Mouse (Mus musculus) layer of hippocampus, adult 2 months (tissue): Measurements from ENCODE around the gene Elk3. TPM values are rescaled to one million over a fixed set of nuclear protein-coding genes. Genes with fewer than 3 reads are reported as not detected.

ENCODE experiments used
- DNase-seq, 2 experiments: peaks; one replicate each; pipeline ENCODE4 v3.0.0; 2022; ENCODE audit warnings: low spot score in 2 of 2
- H3K27ac ChIP-seq: fragments of 200-600 bp; 2 replicates; pipeline ENCODE4 v1.8.1; 2022
- H3K4me3 ChIP-seq: fragments of 200-600 bp; 2 replicates; pipeline ENCODE4 v1.8.1; 2022; ENCODE audit warnings: mild to moderate bottlenecking
- CTCF ChIP-seq: fragments of 200-600 bp; conservative IDR thresholded peaks from 2 replicates; pipeline ENCODE4 v1.8.1; 2022; ENCODE audit warnings: antibody characterized with exemption, mild to moderate bottlenecking, moderate library complexity
- total RNA-seq, 2 experiments: library from RNA; stranded (reverse); gene quantifications; 2 replicates each; pipeline ENCODE4 v1.2.3; 2021

Gene Elk3
- total RNA-seq, 2 experiments from 2014 or later: 8.9 to 9.7 TPM

DNA sequence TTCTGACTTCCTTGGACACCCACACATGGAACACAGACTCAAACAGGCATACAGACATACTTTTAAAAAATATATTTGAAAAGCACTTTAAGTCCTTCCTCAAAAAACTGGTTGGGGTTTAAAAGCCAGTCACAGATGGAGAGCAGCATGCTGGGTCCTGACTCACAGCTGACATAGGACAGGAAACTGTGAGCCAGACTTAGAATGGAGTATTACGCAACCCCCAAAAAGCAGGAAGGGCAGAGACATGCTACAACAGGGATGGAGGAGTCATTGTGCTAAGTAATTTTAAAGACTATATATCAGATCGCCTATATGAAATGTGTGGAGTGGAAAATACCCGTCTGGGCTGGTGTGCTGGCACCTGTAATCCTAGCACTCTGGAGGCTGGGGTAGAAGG lies 42.6 kb downstream of the Elk3 start:
- no peak for DNase-seq
- Histone ChIP-seq H3K27ac (no peak overlapping the region), H3K4me3 (no peak overlapping the region)
- TF ChIP-seq CTCF: no peak

DNA sequence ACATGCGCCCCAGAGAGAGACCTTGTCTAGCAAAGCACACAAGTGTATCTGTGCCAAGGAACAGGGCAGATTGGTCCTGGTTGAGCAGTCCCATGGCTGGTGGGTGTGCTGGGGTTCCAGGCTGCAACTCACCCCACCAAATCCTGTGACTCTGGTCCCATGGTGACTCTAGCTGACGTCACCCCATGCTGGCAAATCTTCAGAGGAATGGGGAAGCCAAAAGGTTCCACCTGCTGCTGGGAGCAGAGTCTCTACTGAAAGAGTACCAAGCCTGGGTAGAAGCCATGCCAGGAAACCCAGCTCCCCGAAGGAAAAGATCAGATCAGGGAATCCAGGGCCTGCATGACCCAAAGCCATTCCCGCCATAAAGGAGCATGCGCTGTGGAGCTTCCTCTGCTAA lies 43.4 kb downstream of the Elk3 start:
- no peak overlapping the region for H3K4me3 ChIP-seq
- no peak for DNase-seq
- peak overlapping the region; percentile 7; the same call in 1 of the 2 replicates for H3K27ac ChIP-seq
- TF ChIP-seq CTCF: no peak

DNA sequence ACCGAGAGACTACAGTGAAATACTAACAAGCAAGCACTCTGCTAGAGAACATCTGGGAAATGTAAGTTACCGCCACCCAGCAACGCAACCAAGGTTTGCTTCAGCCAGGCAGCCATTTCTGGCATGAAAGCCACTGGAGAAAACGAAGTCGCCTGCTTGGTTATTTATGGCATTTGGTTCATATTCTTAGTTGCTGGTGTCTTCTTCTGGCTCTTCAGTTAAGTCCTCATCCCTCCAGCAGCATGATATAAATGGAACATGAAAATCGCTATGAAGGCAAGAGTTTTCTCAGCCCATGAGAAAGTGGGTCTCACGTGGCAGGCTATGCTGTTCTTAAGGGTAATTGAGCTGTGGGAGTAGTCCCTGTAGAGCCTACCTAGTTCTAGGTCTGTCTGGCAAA lies 44.4 kb downstream of the Elk3 start:
- DNase-seq: no peak
- no peak overlapping the region for H3K4me3 ChIP-seq
- TF ChIP-seq CTCF: no peak
- H3K27ac ChIP-seq: 0 out of 2 replicates have a peak overlapping the region, but pooled peaks have one; percentile 18

DNA sequence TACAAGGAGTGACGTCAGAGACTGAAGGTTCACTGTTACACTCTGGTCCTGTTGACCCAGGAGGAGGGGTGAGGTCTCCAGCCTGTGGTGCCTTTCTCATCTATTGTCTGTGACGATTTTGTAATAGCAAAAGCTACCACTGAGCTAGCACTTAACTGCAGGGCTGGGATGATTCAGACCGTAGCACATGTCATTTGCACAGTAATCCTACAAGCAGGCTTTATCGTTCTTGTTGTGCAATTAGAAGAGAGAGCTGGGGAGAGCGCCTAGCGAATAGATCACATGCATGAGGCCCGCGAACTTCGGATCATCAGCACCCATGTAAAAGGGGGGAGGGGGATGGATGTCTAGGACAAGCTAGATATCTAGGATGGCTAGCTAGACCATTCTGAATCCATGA lies 45.1 kb downstream of the Elk3 start:
- Histone ChIP-seq H3K27ac (peak overlapping the region; percentile 61; the same call in 1 of the 2 replicates), H3K4me3 (no peak overlapping the region)
- no peak for DNase-seq
- TF ChIP-seq CTCF: no peak

DNA sequence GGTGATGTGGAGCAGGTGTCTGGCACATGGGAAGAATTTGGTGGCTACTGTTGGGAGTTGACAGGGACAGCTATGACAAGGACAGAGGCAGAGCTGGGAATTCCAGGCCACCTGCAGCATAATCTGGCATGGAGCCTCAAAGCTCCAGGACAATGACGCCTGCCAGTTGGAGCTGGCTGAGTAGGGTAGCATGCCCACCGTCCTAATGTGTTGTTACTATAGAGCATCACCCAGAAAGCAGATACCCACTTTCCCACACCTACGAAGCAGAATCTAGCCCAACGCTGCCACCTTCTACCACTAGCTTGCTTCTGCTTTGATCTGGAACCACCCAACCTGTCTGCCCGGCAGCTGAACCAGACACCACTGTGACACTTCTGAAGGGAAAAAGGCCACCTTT lies 46.9 kb downstream of the Elk3 start:
- H3K4me3 ChIP-seq: no peak overlapping the region
- TF ChIP-seq CTCF: no peak
- no peak for DNase-seq
- peak overlapping the region; percentile 84 for H3K27ac ChIP-seq

DNA sequence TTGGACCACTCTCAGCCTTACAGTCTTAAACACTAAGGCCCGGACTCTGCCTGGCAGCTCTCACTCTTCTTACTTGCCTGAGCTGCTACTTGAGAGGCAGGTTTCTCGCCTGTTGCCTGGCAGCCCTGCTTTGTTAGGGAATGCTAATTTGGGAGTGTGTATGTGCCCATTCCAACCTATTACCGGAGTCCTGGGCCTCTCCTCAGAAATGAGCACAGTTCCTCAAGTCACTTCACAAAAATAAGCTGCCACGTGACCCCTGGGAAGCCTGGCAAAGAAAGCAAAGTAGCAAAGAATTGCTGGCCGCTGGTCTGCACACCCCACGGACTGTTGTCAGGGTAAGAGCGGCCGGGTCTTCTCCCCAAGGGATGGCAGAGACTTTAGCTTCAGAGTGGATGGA lies 47.5 kb downstream of the Elk3 start:
- no peak overlapping the region for H3K4me3 ChIP-seq
- no peak for TF ChIP-seq CTCF
- DNase-seq: no peak
- H3K27ac ChIP-seq: peak overlapping the region; percentile 84

DNA sequence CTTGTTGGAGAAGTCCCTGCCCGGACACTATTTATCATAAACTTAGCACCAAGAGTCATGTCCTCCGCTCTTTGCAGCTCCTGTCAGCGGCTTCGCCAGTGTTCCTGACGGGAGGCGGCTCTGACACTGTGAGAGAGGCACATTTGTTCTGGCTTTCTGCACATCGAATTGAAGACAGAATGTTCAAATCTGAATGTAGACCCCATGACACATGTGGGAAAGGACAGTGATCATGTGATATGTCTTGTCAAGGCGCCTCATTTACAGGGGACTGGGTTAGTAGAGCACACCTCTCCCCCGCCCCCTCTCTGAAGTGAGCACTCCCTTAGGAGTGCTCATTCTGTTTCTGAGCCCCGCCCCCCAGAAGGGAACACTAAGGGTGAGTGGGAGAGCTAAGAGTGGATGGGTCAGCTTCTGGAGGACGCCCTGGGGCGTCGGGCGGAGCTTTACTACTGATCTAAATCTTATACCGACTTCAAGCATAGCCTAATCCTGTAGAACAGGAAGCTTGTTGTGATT lies 48.9 kb downstream of the Elk3 start:
- no peak for DNase-seq
- TF ChIP-seq CTCF: no peak
- peak overlapping the region; percentile 83 for H3K27ac ChIP-seq
- peak overlapping the region; percentile 4; the same call in 1 of the 2 replicates for H3K4me3 ChIP-seq

DNA sequence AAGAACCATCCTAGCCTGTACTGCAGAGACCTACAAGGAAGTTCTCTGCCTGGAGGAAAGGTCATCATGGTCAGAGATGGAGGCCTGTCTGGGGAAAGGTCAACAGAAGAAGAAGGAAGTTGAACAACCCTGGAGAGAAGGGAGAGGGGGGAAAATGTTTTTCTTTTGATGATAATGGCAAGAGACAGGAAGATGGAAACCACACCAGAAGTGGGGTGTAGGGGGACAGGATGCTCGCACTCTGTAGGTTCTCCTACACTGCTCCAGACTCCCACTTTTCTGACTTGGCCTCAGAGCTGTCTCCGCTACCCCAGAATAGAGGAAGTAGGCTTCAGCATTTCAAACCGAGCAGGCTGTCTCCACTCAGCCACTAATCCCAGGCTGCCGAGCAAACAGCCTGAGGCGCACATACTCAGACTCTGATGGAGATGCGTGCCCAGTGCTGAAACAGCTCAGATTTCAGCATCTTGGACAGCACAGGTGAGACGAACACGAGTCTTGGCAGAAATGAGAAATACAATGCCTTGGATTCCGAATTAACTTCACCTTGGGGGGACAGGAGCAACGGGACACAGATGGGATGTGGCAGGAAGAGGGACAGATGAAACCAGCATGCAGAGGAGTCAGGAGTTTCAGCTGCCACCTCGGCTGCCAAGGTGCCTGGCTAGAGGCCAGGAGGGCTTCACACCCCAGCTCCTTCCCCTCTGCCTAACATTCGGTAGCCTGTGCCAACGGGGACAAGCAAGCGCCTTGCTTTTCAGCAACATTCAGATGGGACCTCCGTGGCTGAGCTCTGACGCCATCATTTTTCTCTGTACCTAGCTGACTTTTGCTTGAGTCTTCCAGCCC lies 49.6 kb downstream of the Elk3 start:
- H3K27ac ChIP-seq: peak overlapping the region; percentile 83
- no peak for TF ChIP-seq CTCF
- H3K4me3 ChIP-seq: peak overlapping the region; percentile 4; the same call in 1 of the 2 replicates
- peak in 1 of 2 experiments; percentile 47 for DNase-seq

DNA sequence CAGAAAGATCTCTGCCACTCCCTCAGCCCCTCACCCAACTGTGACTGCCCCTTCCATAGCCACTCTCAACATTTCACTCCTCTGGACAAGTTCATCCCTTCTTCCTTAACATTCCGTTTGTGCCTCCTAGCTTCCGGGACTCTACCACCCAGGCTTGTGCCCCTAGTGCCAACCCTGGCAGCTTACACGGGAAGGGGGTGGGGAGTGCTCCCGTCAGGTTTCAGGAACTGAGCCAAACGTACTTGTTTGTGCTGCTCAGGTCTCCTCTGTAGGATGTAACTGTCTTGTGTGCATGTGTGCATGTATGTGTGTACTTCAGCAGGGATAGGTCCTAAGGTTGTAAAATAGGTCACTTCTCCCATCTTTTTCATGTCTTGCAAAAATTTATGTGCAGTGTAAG lies 51.1 kb downstream of the Elk3 start:
- DNase-seq: no peak
- Histone ChIP-seq H3K27ac (peak overlapping the region; percentile 33; the same call in 1 of the 2 replicates), H3K4me3 (no peak overlapping the region)
- TF ChIP-seq CTCF: no peak

DNA sequence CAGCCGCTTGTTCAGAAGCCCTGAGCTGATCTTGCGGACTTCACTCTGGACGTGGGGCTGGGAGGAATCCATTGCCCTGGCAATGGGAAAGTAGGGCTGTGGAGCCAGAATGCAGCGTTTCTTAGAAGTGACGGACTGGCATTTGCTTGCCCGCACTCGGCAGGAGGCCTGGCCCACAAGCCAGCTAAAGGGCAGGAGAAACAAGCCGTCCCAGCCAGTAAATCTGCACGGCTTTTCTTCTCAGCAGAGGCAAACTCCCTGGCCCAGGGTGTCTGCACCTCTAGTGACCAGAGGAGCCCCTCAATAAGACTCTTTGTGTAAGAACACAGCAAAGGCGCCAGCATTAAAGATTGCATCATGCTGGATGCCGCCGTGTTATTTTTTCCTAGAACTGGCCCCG lies 55.6 kb downstream of the Elk3 start:
- 0 out of 2 replicates have a peak, but pooled peaks have one; percentile 2 for TF ChIP-seq CTCF
- DNase-seq: peak in 1 of 2 experiments; percentile 57
- H3K4me3 ChIP-seq: no peak overlapping the region; the same call in 1 of the 2 replicates
- peak overlapping the region; percentile 86 for H3K27ac ChIP-seq

DNA sequence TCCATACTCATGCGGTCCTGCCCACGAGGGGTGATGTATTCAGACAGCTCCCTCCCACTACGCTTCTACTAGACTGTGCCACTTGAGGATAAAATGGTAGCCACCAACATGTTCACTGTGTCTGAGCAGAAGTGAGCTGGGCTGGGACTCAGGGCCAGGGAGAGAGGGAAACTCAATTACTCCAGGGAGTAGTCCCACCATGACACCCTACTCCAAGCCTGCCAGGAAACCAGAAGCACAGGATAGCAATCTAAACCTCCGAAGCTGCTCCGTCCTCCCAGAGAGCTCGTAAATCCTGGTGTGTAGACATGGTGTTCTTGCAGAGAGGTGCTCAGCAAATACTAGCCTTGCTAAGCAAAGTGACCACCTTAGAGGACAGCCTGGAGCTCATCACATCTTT lies 57.8 kb downstream of the Elk3 start:
- TF ChIP-seq CTCF: no peak
- no peak for DNase-seq
- Histone ChIP-seq H3K4me3 (no peak overlapping the region), H3K27ac (0 out of 2 replicates have a peak overlapping the region, but pooled peaks have one; percentile 23)

DNA sequence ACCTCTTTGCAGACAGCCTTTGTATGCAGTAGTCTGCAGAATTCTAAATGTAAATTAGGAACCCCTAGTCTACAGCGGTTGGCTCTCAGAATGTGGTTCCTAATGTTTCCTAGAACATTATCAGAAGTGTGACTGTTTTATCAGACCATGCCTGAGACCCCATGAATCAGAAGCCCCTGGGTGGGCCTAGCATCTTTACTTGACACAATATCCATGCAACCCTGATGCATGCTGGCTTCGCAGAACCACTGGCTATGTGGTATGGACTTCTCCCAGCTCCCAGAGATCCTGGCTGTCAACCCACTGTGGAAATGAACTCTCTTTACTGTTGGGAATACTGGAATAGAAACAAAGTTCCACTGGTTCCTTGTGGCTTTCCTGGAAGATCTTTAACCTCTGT lies 58.3 kb downstream of the Elk3 start:
- H3K27ac ChIP-seq: no peak overlapping the region
- no peak for TF ChIP-seq CTCF

DNA sequence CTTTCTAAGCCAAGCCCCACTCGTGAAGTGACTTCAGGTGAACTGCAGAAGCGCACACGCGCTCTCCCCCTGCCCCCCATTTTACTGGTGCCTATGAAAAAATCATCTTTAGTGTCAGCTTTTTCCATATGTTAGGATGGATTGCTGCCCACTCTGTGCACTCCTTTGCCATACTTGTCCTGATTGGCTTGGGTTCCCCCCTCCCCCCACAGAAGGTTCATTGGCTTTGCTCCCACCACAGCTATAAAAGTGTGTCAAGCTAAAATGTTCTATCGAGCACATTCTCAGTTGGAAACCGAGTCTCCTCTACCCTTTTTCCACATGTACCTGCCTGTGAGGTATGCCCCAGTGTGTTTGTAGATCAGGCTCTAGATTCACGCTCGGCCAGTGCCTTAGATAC lies 59.5 kb downstream of the Elk3 start:
- Histone ChIP-seq H3K27ac (no peak overlapping the region; the same call in 1 of the 2 replicates), H3K4me3 (no peak overlapping the region)
- DNase-seq: no peak
- no peak for TF ChIP-seq CTCF

More for the DNA sequence above, 58.3 kb downstream of the Elk3 start:
- peak in 1 of 2 experiments; percentile 7 for DNase-seq
- no peak overlapping the region for H3K4me3 ChIP-seq
